10 mouse cellular contexts compared by ENCODE assay signal in the genomic region with DNA sequence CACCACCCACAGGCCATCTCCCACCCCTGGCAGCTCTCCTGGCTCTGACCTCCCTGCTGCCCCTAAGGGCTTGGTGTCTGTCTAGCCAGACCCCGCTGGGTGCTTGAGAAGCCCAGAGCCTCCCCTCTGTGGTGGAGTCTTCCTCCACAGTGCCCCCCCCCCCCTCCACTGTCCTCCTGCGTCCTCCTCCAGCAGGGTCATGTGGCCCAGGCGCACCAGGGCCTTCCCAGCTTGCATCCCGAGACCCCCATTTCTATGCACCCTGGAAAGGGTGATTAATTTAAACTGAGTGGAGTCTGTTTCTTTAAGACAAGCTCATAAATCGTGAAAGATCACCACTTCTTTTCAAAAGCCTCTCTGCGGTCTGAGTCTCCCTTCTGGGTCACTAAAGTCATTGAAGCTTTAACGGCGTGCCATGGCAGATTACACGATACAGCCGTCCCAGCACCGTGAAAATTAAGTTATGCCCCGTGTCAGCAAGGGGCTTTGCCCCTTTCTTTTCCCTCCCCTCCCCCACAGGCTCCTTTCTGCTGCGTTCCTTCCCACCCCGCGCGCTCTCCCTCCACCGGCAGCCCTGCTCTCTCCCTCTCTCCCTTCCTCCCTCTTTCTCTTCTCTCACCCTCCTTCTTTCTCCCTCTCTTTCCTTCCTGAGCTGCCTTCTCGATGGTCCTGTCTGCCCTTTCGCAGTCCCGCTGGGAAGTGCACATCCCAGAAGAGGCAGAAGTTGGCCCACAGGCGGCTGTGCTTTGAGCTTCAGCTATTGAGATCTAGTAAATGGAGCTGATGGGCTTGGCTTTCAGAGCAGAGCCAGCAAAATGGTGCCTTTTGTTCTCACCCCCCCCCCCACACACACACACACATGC. TPM values are rescaled to one million over a fixed set of nuclear protein-coding genes. Genes with fewer than 3 reads are reported as not detected.
DNase-seq lines count a peak whose midpoint lies in the region; ATAC-seq lines count a peak whose summit lies in the region.
"Had no signal": no experiment of that assay in that cellular context is flagged by ENCODE, and none has a peak within 500 bp of the region (broad histone marks: within the 10 kb centered on the region; RNA-seq: fewer than 3 reads in every experiment).

No protein-coding gene starts in this region.

- peak overlapping the region; percentile 54 for H3K27ac ChIP-seq in forebrain, embryonic 13.5 days

- H3K9ac ChIP-seq in forebrain, embryonic 13.5 days: peak overlapping the region; percentile 64

- H3K4me3 ChIP-seq in forebrain, embryonic 13.5 days: peak overlapping the region; percentile 36

- peaks cover 34% of the 10 kb centered on the region for H3K27me3 ChIP-seq in forebrain, embryonic 13.5 days
- H3K27me3 ChIP-seq: Patski had no signal

- H3K9me3 ChIP-seq in forebrain, embryonic 13.5 days (replicated peaks): peaks cover 8% of the 10 kb centered on the region; the same call in 1 of the 2 replicates

- DNase-seq in left cerebral cortex, postnatal 4 days: peak; percentile 30
- DNase-seq in left cerebral cortex, adult 8-10 months (ENCODE audit: low spot score in 2 of 2): no peak
- DNase-seq in kidney, postnatal 14 days: peak; percentile 26
- DNase-seq in retina, embryonic 14.5 days (ENCODE audit: low spot score): peak; percentile 71
- no peak for DNase-seq in right cerebral cortex, postnatal 14 days
- DNase-seq in urinary bladder, postnatal 4 days (ENCODE audit: low spot score in 2 of 2): no peak
- DNase-seq in gastrocnemius, adult 8-10 months (ENCODE audit: low spot score in 2 of 2): no peak

- peak overlapping the region; percentile 63 for H3K4me2 ChIP-seq in forebrain, embryonic 13.5 days

- intact Hi-C loops in left cerebral cortex, postnatal 4 days (cut with DNase I): no loop called here

- H3K4me1 ChIP-seq in forebrain, embryonic 13.5 days: peaks cover 22% of the 10 kb centered on the region

- 2% methylated on average over 21 of the region's 21 CpGs for WGBS in forebrain, embryonic 13.5 days

- H3K36me3 ChIP-seq in forebrain, embryonic 13.5 days (ENCODE audit: poor library complexity, severe bottlenecking): no peaks in the 10 kb centered on the region

- peak; percentile 63 for ATAC-seq in forebrain, embryonic 13.5 days
- ATAC-seq: Patski had no signal

RNA-seq across cellular contexts. Expression of gene Gas1, which starts 29.9 kb away (rescaled TPM):
- total RNA-seq in left cerebral cortex, postnatal 4 days (2021): 10 to 100 TPM; 13.0 to 14.4 TPM
- 1 to 10 TPM; 5.9 to 7.6 (median 7.6) TPM for total RNA-seq in left cerebral cortex, adult 8-10 months (2022)
- 47.8 and 51.6 TPM in 2 replicates for polyA plus RNA-seq in forebrain, embryonic 13.5 days (2015; fragmentation: Nextera tagmentation; extraction: Ambion mirVana)
- 10 to 100 TPM in 2 of 4 experiments, 1 to 10 TPM in 2; 6.8 to 11.9 (median 10.3) TPM for total RNA-seq in gastrocnemius, adult 8-10 months (2022)
- total RNA-seq: hematopoietic stem cell, adult 5-6 weeks had no signal

Comparison
In these comparisons a context has a peak if more than half of its experiments do, and no peak if none do; other contexts are left out.
1. DNase-seq: peak in left cerebral cortex, postnatal 4 days (single experiment), kidney, postnatal 14 days (single experiment) and retina, embryonic 14.5 days (single experiment); none in left cerebral cortex, adult 8-10 months (0 of 2), right cerebral cortex, postnatal 14 days (single experiment), urinary bladder, postnatal 4 days (0 of 2) and gastrocnemius, adult 8-10 months (0 of 2).